Mouse (Mus musculus): Measurements from ENCODE around the gene Tshz2.

The Tshz2 gene

DNA sequence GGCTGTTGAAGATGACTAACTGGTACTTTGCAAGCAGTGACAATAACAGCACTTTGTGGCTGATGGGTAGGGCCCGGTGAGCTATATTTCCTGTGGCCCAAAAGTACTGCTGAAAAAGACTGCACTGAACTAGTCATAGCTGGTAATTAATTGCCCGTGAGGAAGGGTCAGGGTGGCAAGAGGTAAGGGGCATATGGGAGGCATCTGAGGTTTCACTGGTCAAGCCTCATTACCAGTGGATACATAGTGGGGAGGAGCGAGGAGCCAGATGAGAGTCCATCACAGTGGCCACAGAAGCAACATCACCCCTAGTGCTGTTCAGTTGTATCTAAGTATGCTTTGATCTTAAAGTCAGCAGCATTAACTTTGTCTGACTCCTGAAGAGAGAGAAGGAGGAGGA is 2.7 kb upstream of the Tshz2 start:
- no peak for DNase-seq (ENCODE audit: low spot score in 2 of 2)

DNA sequence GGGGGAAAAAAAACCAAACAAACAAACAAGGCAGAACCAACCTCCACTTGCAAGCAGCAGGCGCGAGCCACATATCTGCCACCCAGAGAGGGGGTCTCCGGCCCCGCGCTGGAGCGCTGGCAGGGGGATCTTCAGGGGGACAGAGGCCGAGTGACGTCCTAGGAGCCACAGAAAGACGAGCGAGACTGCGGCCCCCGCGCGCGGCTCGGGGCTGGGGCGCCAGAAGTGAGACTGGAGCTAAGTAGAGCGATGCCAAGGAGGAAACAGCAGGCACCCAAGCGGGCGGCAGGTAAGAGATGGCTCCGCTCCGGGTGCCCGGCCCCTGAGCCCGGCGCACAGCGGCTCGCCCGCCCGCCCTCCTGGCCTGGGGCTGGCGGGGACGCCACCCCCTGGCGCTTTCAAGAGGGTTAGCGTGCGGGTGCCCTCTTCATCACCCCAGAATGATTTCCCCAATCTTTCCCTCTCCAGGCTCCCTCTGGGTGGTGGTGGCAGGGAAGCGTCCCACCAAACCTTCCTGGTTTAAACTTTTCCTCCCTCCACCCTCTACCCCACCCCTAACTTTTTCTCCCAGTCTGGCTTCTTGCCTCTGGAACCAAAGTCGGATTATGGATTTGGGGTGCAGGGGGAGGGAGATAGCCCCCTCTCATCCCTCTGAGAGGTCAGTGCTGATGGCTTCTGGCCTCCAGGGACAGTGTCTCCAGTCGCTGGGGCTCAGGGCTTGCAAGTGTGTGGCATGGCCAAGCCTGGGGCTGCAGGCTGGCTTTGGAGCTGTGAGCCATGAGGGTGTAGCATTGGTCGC is 877 bp downstream of the Tshz2 start:
- DNase-seq (ENCODE audit: low spot score in 2 of 2) = peak; percentile 34 to 35

DNA sequence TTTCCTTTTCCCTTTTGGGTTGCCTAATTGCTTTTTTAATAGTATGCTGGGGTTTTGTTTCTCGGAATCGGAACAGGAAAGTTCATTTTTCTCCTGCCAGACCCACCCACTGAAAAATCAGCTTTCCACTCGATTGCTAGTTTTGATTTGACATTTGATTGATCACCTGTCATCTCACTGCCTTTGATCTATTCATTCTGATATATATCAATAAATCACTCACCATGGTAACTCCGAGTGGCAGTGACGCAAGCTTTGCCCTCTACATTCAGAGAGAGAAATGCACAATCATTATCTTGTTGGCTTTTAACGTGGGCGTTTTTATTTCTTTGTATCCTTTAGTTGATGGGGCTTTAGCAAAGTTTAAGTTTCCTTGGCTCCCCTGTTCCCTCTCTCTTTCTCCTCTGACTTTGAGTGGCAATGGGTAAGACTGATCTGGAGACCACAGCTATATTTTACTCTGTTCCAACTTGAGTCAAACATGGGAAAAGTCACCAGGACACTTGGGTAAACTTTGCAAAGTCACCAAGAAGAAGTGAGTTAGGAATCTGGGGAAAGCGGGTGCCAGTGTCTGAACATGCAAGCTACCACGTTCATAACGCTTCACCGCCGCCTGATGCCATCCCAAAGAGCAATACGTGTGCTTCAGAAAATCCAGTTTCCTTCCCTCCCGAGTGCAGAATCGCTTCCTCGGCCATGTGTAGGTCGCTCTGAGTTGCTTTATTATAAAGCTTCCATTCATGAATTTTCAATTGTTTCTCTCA is 2.0 kb downstream of the Tshz2 start:
- no peak for DNase-seq (ENCODE audit: low spot score in 2 of 2)

DNA sequence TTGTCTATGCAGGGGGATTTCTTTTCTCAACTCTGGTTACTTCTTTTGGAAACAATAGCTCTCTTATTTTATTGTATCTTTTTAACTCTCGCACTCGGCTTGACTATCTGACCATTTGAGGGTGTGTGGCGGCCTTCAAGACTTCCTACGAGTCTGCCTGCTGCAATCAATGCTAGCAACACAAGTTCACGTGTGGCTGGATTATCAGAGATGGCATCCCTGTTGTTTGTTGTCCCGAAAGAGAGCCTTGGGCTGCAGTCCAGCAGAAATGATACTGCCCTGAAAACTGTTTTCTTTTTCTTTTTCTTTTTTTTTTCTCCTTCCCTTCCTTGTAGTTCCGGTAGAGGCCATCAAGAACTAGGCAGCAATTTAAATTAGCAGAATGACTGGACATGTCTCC is 2.6 kb downstream of the Tshz2 start:
- DNase-seq (ENCODE audit: low spot score in 2 of 2) = no peak

DNA sequence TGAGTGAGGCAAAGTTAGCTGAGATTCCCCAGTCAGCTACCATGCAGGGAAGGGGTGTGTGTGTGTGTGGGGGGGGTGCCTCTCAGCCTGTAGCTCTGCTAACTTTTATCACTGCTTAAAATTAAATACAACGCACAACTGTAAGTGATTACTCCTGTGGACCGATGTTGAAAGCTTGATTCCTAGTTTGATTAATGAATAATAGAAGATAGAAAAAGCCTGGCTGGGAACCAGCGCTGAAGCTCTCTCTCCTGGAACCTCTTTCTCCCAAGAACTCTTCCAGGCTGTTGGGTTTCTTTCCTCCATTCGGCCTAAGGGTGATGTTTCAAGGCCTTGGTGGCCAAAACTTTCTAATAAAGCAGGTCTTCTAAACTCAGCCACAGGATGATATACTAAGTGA is 3.6 kb downstream of the Tshz2 start:
- DNase-seq (ENCODE audit: low spot score in 2 of 2) = no peak

DNA sequence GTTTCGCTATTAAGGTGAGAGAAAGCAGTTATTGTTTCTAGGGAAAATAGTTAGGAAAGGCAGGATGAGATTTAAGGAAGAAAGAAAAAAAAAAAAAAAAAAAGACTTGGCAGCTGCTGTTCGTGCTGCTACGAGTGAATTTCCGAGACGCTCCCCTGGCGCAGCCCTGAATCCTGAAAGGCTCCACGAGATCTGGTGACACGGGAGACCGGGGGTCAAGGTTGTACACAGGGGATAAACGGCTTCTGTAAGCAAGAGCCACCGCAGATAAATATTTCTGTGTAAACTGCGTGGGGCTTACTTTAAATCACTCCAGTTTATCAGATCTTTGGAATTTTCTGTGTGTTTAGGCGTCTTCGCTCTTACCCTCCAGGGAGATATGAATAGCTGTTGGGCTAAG is 8.7 kb downstream of the Tshz2 start:
- peak in 1 of 2 experiments; percentile 37 for DNase-seq (ENCODE audit: low spot score in 2 of 2)

DNA sequence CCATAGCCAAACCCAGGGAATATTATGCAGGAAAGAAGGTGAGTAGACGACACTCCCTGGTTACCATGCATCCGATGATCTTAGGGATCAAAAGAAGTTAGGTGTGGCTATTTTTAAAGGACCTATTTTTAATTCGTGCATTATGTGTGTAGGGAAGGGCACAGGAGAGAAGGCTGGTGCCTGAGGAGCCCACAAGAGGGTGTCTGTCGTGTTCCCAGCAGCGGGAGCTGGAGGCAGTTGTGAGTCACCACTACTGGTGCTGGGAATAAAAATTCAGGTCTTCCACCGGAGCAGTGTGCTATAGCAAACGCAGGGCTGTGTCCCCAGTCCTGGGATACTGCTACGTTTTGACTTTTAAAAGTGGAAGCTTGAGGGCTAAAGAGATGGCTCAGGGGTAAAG is 9.6 kb downstream of the Tshz2 start:
- no peak for DNase-seq (ENCODE audit: low spot score in 2 of 2)

DNA sequence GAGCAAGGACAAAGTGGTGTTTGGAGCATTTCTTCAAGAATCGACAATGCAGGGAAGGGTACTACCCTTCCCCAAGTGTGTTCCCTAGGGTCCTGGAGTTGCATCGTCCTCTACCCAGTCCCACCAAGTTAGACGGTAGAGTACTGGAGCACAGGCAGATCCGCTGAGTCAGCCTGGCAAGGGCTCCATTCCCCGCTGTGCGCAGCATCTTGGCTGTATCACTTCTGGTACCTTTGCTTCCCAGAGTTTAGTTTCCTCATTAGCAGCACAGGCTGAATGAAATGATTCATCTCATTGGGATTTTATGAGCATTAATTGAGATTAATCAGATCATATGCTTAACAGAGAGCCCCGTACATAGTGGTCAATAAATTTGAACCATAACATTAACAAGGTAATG is 14.3 kb downstream of the Tshz2 start:
- no peak for DNase-seq (ENCODE audit: low spot score in 2 of 2)

DNA sequence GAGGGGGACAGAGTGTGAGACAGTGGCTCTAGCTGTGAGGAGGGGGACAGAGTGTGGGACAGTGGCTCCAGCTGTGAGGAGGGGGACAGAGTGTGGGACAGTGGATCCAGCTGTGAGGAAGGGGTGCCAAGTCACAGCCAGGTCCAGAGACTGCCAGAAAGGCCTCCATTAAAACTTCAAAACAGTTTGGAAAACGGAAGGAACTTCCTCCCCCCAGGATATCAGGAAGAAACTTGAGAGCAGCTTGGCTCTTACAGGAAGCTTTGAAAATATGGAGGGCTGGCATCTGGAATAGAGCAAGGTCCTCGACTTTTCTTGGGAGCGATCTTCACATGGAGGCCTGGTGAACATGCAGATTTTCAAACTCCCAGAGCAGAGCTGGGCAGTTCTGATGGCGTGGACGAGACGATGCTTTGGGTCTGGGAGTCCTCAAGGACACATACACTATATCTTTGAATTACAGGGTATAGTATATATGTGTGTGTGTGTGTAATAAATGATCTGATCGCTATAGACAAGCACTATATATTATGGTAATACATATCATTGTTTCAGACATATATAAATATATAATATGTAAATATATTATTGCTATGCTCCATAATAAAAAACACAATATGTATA is 16.6 kb downstream of the Tshz2 start:
- no peak for DNase-seq (ENCODE audit: low spot score in 2 of 2)

DNA sequence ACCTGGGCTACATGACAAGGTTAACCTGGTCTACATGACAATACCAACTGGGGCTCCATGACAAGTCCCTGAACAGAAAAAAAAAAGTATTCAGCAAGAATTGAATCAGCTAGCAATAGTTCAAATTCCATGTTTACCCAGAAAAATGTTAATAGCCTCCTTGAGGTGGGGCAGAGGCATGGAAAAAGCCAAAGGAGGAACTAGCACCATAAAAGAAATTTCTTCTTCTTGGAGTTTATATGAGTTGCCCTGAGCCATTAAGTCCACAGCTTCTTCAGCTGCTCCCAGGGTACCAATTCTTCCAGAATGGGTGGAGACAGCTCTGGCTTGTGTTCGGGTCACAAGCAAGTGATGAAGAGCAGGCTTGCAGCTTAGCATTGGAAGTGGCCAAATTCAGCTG is 20.5 kb downstream of the Tshz2 start:
- no peak for DNase-seq (ENCODE audit: low spot score in 2 of 2)

DNA sequence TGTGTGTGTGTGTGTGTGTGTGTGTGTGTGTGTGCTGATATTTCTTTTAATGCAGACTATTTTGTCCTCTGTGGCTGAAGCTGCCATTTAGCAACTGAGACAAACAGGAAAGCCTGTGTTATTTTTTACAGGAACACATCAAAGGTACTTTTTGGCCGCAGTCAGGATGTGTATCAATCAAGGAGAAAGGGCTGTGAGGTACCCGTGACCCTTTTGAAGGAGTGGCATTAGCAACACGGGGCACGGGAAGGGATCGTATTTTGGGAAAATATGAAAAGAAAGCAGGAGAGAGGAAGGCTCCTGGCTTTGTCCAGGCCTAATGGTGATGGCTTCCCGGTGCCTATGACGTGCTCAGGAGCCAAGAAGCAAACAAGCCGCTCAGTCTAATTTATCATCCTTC is 31.0 kb downstream of the Tshz2 start:
- no peak for DNase-seq (ENCODE audit: low spot score in 2 of 2)

DNA sequence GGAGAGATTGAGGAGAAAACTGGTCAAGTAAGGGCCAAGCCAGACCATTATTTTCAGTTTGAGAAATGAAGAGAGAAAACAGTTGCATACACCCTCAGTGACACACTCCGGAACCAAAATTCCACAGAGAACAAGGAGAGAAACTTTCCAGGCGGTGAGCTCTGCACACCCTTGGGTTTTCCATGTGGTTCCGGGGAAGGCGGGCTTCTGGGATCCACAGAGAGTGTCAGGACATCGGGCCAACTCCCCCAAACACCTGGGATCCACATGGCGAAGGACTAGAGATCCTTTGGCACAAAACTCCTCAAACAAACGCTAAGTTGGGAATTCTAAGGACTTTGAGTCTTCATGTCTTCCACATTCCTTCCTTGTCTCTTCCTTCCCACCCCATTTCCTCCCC is 38.5 kb downstream of the Tshz2 start:
- no peak for DNase-seq (ENCODE audit: low spot score in 2 of 2)

DNA sequence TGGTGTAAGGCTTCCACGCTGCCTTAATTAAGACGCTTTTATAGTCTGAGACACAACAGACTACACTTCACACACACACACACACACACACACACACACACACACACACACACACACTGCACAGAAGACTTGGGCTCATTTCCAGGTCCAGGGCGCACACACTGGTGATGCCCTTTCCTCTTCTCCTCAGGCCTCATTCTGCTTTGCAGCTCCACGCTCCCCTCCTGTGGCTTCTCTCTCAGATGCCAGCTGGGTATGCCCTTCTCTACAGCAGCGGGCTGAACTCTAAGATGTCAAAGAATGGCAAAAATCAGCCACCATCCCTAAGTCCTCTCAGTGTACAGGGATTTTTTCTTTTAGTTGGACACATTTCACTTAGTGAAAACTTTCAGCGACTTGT is 41.0 kb downstream of the Tshz2 start:
- DNase-seq (ENCODE audit: low spot score in 2 of 2) = no peak

DNA sequence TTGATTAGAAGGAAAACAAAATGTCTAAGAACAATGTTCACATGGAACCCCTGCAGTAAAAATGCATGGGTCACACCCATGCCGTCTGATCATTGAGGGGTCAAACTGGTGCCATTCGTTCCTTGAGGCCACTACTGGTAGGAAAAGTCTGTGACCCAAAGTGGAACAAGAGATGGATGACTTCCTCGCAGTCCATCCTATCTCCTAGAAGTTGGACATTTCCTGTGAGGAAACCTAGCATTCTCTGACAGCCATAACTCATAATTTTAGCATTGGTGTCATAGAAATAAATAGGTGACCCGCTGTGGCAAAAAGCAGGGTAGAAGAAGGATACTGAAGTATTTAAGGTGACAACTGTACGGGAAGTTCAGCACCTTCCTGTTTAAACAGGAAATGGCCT is 41.4 kb downstream of the Tshz2 start:
- no peak for DNase-seq (ENCODE audit: low spot score in 2 of 2)

DNA sequence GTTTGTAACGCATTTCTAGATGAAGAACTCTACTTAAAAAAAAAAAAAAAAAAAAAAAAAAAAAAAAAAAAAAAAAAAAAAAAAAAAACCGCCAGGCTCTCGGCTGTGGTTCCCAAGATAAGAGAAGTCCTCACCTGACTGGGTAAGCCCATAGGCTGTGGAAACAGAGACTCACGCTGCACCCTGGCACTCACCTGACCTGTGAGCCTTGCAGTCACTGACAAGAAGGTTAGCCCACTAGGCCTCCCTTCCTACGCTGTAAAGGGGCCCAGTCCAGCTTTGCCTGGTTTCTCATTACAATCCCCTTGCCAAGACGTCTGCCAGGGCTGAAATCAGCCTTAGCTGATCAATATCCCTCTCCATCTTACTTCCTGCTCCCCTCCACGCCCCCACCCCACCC is 46.5 kb downstream of the Tshz2 start:
- no peak for DNase-seq (ENCODE audit: low spot score in 2 of 2)

DNA sequence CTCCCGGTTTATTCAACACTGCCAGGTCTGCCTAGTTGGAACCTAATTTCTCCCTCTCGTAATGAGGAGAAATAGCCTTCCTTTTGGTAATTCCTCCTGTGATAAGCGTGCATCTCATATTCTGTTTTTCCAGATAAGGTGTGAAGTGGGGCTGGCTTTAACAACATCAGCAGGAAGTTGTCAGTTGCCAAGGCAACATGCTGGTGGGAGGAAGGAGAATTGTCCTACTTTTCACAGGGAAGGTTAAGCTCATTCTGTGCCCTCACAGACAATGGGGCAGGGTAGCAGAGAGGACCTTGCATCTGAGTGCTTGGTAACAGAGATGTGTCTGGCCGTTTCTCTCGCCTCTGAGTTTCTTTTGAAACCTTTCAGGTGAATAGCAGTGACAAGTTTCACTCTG is 47.1 kb downstream of the Tshz2 start:
- DNase-seq (ENCODE audit: low spot score in 2 of 2) = peak in 1 of 2 experiments; percentile 40

DNA sequence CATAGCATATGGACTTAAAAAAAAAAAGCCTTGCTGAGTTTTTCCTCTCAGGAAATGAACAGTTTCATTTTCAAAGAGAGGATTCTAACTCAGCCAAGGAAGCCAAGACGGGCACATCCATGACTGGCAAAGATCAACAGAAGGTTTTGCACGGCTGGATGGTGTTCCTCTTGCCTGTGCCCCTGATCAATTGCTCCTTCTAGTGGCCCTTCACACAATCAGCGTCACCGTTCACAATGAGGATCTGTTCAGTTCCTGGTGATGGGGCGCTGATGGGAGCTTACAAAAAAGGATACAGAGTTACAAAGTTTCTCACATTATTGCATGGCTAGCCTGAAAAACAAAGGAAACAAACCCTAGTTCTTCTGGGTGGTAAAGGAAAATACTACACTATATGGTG is 52.4 kb downstream of the Tshz2 start:
- no peak for DNase-seq (ENCODE audit: low spot score in 2 of 2)

DNA sequence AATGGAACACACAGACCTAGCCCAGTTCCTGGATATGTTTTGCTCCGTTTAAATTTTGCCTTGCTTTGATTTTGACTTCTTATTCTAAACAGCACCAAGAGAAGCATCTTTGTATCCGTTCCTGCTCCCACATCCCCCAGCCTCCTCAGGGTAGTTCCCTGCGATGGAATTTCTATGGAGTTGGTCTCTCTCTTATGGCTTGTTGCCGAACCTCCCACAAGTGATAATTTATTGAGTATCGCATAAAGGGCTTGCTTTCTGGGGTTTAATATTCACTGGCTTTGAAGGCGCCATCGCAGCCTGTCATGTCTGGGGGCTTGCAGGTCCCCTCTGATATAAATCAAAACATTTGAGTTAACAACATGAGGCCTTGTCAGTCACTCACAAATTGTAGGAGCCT is 52.9 kb downstream of the Tshz2 start:
- no peak for DNase-seq (ENCODE audit: low spot score in 2 of 2)

DNA sequence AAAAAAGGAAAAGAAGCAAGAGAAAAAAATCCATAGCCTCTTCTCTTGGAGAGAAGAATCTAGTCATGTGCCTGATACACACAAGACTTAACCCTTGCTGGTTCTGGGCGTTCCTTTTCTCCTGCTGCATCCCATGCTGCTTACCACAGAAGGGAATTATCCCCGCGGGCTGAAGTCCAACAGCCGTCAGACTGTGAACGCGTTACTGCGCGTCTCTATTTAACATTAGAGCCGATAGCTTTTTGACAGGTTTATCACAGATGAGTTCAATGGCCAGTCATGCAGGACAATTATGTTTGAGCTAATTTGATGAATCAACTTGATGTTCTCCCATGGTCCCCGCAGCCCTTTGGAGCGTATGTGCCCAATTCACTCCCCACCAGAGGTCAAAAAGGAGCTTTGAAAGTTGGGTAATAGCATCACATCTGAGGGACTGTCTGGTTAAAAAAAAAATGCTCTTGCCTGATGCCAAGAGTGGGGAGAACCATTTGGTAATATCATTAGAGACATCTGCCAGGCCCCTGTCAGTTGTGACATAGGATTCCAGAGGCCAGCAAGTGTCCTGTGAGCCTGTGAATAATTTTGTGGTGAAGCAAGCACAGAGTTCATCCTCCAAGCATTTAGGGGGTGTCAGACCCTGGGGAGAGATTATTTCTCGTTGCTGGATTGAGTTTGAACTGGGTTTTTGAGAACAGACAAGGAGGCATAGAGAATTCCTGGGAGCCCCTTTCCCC is 54.1 kb downstream of the Tshz2 start:
- no peak for DNase-seq (ENCODE audit: low spot score in 2 of 2)

DNA sequence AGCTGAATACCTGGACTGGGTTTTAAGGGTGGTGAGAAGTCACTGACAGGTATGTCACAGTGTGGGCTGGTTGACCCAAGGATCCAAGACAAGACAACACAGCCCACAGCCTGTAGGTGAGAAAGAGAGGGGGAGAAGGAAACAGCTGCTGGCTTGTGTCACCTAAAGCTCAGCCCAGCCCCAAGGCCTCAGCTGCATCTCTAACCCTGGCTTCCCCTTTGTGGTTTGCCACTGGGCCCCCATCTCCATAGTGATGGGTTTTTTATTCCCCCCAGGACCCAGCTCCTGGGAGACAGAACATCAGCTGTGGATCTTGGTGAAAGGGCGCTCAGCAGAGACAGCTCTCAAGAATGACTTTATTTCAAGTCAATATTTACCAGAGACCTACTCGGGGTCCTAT is 57.2 kb downstream of the Tshz2 start:
- no peak for DNase-seq (ENCODE audit: low spot score in 2 of 2)

DNA sequence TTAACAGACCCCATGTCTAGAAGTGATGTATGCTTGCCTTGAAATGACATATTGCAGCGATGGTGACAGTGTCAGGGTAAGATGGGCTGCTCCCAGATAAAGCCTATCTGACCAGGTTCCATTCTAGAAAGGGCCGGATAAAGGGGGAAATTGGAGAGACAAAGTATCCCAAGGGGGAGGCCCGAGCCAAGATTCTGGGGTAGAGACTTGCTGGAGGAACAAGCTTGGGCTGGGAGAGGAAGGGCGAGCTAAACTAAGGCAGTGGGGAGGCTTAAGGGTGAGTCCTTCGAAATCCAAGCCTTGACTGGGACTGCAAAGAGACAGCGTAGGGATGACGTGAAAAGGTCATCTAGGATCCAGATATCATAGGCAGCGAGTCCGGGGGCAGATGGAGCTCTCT is 61.7 kb downstream of the Tshz2 start:
- DNase-seq (ENCODE audit: low spot score in 2 of 2) = no peak

DNA sequence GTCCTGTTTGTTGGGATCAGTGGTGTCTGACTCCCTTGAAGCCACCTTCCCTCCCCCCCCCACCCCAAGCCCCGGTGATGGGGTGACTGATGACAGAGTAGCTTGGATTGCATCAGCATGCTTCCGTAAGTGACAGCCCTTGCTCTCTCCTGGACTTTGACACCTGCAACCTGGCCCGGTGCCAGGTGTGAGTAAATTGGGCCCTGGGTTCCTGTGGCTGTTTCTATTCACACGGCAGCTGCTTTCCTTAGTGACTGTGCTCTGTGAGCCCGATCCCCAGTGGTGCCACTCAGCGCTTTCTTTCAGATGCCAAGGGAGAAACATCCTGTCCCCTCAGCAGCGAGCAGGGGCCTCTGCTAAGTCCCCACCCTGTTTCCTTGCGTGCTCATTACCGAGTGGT is 62.2 kb downstream of the Tshz2 start:
- DNase-seq (ENCODE audit: low spot score in 2 of 2) = no peak

Measured in right cerebral cortex, postnatal 10 days (tissue).